Mouse (Mus musculus): ENCODE measurements around the gene Zrsr1. TPM values are rescaled to one million over a fixed set of nuclear protein-coding genes. Genes with fewer than 3 reads are reported as not detected.

Zrsr1 gene
- polyA plus RNA-seq (2012; rRNA removed): 8.4 and 14.8 TPM in 2 replicates

- no peak for TF ChIP-seq CTCF (IDR thresholded peaks at IDR 0.05; ENCODE audit: borderline replicate concordance, extremely low read depth, insufficient read depth, insufficient read length)
- TF ChIP-seq POLR2A (IDR thresholded peaks at IDR 0.05; ENCODE audit: borderline replicate concordance, extremely low read depth, insufficient read depth, insufficient read length, poor library complexity, severe bottlenecking): peak; percentile 15; the same call in 1 of the 2 replicates
- DNase-seq (ENCODE audit: low read depth): peak; percentile 90
Measured at GRCm38 (mm10) chr11:22971835-22972709, at the start of gene Zrsr1. Zrsr1 (plus strand) TSS chr11:22972005.

GRCm38 (mm10) chr11:22922546-22922945 is 49.3 kb upstream of the Zrsr1 start:
- DNase-seq (ENCODE audit: low read depth): no peak
- TF ChIP-seq POLR2A (IDR thresholded peaks at IDR 0.05; ENCODE audit: borderline replicate concordance, extremely low read depth, insufficient read depth, insufficient read length, poor library complexity, severe bottlenecking) (no peak), CTCF (IDR thresholded peaks at IDR 0.05; ENCODE audit: borderline replicate concordance, extremely low read depth, insufficient read depth, insufficient read length) (no peak)

GRCm38 (mm10) chr11:22923606-22924005 is 48.2 kb upstream of the Zrsr1 start:
- peak; percentile 48 for DNase-seq (ENCODE audit: low read depth)
- TF ChIP-seq POLR2A (IDR thresholded peaks at IDR 0.05; ENCODE audit: borderline replicate concordance, extremely low read depth, insufficient read depth, insufficient read length, poor library complexity, severe bottlenecking): no peak
- no peak for TF ChIP-seq CTCF (IDR thresholded peaks at IDR 0.05; ENCODE audit: borderline replicate concordance, extremely low read depth, insufficient read depth, insufficient read length)

GRCm38 (mm10) chr11:22928586-22929169 is 43.1 kb upstream of the Zrsr1 start:
- TF ChIP-seq CTCF (IDR thresholded peaks at IDR 0.05; ENCODE audit: borderline replicate concordance, extremely low read depth, insufficient read depth, insufficient read length) (no peak), POLR2A (IDR thresholded peaks at IDR 0.05; ENCODE audit: borderline replicate concordance, extremely low read depth, insufficient read depth, insufficient read length, poor library complexity, severe bottlenecking) (no peak)
- DNase-seq (ENCODE audit: low read depth): no peak

GRCm38 (mm10) chr11:22930129-22930528 is 41.7 kb upstream of the Zrsr1 start:
- no peak for DNase-seq (ENCODE audit: low read depth)
- TF ChIP-seq CTCF (IDR thresholded peaks at IDR 0.05; ENCODE audit: borderline replicate concordance, extremely low read depth, insufficient read depth, insufficient read length) (no peak), POLR2A (IDR thresholded peaks at IDR 0.05; ENCODE audit: borderline replicate concordance, extremely low read depth, insufficient read depth, insufficient read length, poor library complexity, severe bottlenecking) (no peak)

GRCm38 (mm10) chr11:22931320-22931905 is 40.4 kb upstream of the Zrsr1 start:
- no peak for DNase-seq (ENCODE audit: low read depth)
- TF ChIP-seq CTCF (IDR thresholded peaks at IDR 0.05; ENCODE audit: borderline replicate concordance, extremely low read depth, insufficient read depth, insufficient read length) (no peak), POLR2A (IDR thresholded peaks at IDR 0.05; ENCODE audit: borderline replicate concordance, extremely low read depth, insufficient read depth, insufficient read length, poor library complexity, severe bottlenecking) (no peak)

- TF ChIP-seq CTCF (IDR thresholded peaks at IDR 0.05; ENCODE audit: borderline replicate concordance, extremely low read depth, insufficient read depth, insufficient read length) (no peak), POLR2A (IDR thresholded peaks at IDR 0.05; ENCODE audit: borderline replicate concordance, extremely low read depth, insufficient read depth, insufficient read length, poor library complexity, severe bottlenecking) (no peak)
- no peak for DNase-seq (ENCODE audit: low read depth)
Measured at GRCm38 (mm10) chr11:22932167-22932566, 39.6 kb upstream of the Zrsr1 start.

GRCm38 (mm10) chr11:22936446-22937125 is 35.2 kb upstream of the Zrsr1 start:
- DNase-seq (ENCODE audit: low read depth): peak; percentile 31
- TF ChIP-seq CTCF (IDR thresholded peaks at IDR 0.05; ENCODE audit: borderline replicate concordance, extremely low read depth, insufficient read depth, insufficient read length) (no peak), POLR2A (IDR thresholded peaks at IDR 0.05; ENCODE audit: borderline replicate concordance, extremely low read depth, insufficient read depth, insufficient read length, poor library complexity, severe bottlenecking) (no peak)

GRCm38 (mm10) chr11:22937716-22938316 is 34.0 kb upstream of the Zrsr1 start:
- TF ChIP-seq POLR2A (IDR thresholded peaks at IDR 0.05; ENCODE audit: borderline replicate concordance, extremely low read depth, insufficient read depth, insufficient read length, poor library complexity, severe bottlenecking): no peak
- no peak for TF ChIP-seq CTCF (IDR thresholded peaks at IDR 0.05; ENCODE audit: borderline replicate concordance, extremely low read depth, insufficient read depth, insufficient read length)
- no peak for DNase-seq (ENCODE audit: low read depth)

GRCm38 (mm10) chr11:22938983-22939382 is 32.8 kb upstream of the Zrsr1 start:
- no peak for DNase-seq (ENCODE audit: low read depth)
- TF ChIP-seq CTCF (IDR thresholded peaks at IDR 0.05; ENCODE audit: borderline replicate concordance, extremely low read depth, insufficient read depth, insufficient read length) (no peak), POLR2A (IDR thresholded peaks at IDR 0.05; ENCODE audit: borderline replicate concordance, extremely low read depth, insufficient read depth, insufficient read length, poor library complexity, severe bottlenecking) (no peak)

Data from brain, embryonic 14.5 days (tissue).